Mouse (Mus musculus) liver, postnatal 0 days (tissue): ENCODE measurements around the gene Il17re.

Experiments used
- CTCF ChIP-seq: sonication (generic); IDR thresholded peaks from 2 replicates; pipeline ENCODE4 v1.5.1; 2016; ENCODE audit warnings: antibody characterized with exemption, low read depth
- EP300 ChIP-seq: IDR thresholded peaks from 2 replicates; pipeline ENCODE4 v1.6.1; 2016; ENCODE audit warnings: antibody characterized with exemption, low read depth, mild to moderate bottlenecking

GRCm38 (mm10) chr6:113507130-113507529, 48.8 kb downstream of the Il17re start:
- no peak for TF ChIP-seq CTCF
- TF ChIP-seq EP300 = no peak
